Mouse (Mus musculus): ENCODE results near the gene Mical2.

- no peak for TF ChIP-seq CTCF (IDR thresholded peaks at IDR 0.05; ENCODE audit: low read depth)
- TF ChIP-seq EP300 (IDR thresholded peaks at IDR 0.05; ENCODE audit: low read depth): no peak
These were observed 128.9 kb downstream of the Mical2 start for GRCm38 (mm10) chr7:112354503-112354951.

Data from liver, postnatal 0 days (tissue).